Mouse (Mus musculus): ENCODE results near the gene Zcrb1.
A peak's percentile ranks its signal among the peaks of the same experiment; 100 is the strongest.

The Zcrb1 gene

DNA sequence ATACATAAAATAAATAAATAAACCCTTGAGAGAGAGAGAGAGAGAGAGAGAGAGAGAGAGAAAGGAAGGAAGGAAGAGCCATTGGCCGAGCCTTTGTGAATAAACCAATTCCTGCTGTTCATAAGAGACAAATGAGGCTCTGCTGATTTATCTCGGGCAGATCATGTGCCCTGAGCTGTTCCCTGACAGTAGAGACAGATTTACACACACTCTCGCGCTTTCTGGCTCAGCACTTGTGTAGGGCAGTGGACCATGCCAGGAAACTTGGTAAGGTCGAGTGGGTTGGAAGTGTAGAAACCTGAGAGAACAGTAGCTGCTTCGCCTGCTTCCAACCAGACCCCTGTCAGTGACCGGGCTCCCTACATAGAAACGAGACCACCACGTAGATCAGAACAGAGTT is 29.6 kb downstream of the Zcrb1 start:
- DNase-seq (ENCODE audit: low spot score), result no peak

DNA sequence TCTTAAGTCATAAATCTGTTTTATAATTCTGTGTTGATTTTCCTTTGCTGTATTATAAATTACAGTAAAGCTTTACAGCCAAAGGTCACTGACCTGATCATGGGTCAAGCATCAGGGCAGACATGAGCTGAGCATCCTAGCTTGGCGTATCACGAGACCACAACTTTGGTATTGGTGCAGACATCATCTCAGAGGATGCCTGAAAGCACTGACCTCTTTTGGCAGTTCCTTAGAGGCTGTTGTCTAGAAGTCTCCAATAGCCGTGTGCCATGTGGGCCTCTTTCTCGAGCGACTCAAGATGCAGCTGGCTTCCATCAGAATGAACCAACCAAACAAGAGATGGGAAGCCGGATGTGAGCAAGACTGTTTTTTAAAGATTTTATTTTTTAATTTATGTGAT is 32.6 kb downstream of the Zcrb1 start:
- DNase-seq (ENCODE audit: low spot score), result no peak

DNA sequence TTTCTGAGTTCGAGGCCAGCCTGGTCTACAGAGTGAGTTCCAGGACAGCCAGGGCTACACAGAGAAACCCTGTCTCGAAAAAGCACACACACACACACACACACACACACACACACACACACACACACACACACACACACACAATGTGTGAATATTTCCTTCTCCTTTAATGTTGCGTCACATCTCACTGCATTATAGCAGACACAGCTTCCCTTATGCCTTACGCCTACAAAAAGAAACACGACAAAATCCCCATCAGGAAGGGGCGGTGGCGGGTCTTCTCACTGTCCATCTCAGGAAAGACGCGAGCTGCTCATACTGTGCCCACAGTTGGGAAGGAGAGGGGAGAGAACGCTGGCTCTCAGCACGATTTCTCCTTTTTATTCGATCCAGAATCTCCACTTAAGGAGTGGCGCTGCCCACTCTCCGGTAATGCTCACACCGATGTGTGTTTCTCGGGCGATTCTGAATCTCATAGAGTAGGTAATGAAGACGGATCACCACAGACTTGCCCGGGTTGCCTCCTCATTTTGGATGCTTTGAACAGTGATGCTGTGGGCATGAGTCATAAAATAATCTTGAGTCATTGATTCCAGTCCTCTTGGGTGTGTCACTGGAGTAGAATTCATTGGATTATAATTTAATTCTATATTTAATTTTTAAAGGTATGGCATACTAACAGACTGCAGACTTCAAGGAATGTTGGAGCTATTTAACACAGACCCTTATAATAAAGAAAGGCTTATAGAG is 39.6 kb downstream of the Zcrb1 start:
- DNase-seq (ENCODE audit: low spot score), result no peak

DNA sequence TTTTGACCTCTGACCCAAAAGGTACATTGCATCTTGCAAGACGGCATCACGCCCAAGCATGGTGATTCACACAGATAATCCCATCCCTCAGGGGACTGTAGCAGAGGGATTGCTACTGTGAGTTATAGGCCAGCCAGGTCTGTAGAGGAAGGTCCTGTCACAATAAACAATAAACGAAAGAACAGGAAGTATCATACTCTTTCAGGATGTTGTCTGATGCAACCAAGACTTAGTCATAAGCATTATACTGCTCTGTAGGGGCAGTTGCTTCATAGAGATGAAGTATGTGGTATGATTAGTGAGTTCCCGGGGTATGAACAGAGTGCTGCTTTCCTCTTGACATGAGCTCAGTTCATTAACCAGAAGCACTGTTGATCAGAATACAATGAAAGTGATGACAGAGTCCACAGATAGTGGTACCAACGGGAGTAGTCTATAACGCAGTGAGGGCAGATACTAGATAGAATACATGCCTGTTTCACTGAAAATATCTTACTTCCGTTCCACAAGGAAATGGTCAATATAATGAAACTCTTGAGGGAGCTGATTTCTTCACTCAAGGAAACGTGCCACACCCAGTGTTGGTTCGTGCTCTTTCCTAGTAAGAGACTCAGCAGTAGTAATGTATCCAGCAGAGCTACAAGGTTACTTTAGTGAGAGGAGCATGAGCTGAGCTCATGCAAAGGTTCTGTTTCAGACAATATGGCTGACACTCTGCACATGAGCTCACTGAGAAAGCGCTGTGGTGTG is 57.3 kb downstream of the Zcrb1 start:
- no peak for DNase-seq (ENCODE audit: low spot score)

DNA sequence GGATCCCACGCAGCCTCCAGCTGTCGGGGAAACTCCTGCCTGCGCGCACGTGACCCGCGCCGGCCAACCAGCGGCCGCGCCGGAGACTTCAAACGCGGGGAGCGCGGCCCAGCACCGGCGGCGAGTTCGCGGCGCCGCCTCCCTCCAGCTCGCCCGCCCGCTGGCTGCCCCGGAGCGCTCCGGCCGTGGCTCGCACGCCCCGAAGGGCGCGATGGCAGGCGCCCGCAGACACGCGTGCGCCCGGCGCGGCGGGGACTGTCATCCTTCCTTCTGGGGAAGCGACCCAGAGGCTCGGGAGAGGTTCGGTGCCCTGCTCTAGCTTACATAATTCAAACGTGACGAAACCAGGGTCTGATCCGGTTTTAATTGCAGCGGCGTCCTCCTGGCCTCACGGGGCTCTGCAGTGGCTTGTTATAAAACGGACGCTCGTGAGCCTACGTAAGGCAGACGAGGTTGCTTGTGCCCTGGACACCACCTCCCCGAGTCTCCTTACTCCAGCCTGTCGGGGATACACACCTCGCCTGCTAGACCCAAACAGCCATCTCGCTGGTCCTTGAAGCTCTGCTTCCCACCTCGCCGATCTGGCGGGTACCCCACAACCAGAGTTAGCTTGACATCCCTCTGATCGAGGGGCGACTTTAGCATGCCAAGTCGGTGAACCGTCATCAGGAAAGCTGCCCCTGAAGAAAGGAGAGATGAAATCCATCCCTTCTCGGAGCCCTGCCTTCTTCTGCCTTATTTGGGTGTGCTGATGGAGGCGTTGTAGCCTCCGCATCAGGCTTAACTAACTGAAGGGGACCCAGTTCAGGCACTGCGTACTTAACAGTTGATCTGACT is 61.0 kb downstream of the Zcrb1 start, which contains the start of gene Yaf2:
Yaf2 (minus strand) TSS at position 11 of the 837 bp plus-strand sequence.
- DNase-seq (ENCODE audit: low spot score), result peak; percentile 80

DNA sequence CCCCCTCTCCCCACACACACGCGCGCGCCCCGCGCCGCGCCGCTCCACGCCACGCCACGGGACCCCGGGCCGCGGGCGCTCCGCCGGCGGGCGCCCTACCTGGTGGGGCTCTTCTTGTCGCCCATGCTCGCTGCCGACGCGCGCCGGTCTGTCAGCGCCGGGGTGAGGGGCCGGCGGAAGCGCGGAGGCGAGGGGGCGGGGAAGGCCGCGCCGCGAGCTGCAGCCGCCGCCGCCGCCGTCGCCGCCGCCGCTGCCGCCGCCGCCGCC is 61.5 kb downstream of the Zcrb1 start:
- DNase-seq (ENCODE audit: low spot score), result no peak

Data from yolk sac, embryonic 10.5 days (tissue).